Mouse (Mus musculus) heart, postnatal 0 days (tissue): ENCODE data around the gene Adipoq. TPM values are rescaled to one million over a fixed set of nuclear protein-coding genes. Genes with fewer than 3 reads are reported as not detected.

Source experiments
- ATAC-seq: fragments of 200-750 bp; cut with Nextera tagmentation; 2 replicates; pipeline ENCODE4 v1.8.0; 2017; ENCODE audit warnings: low read depth, moderate number of reproducible peaks, moderate library complexity; ENCODE audit not compliant: insufficient read depth
- DNase-seq: peaks from one replicate; pipeline ENCODE4 v3.0.0-alpha.2; 2016; ENCODE audit warnings: low spot score
- H3K27ac ChIP-seq: fragments of 300-500 bp; sonication (generic); 2 replicates; pipeline ENCODE4 v1.5.1; 2014; ENCODE audit warnings: low read depth, mild to moderate bottlenecking
- H3K27me3 ChIP-seq: fragments of 300-500 bp; sonication (generic); 2 replicates; pipeline ENCODE4 v1.6.1; 2014; ENCODE audit warnings: low read length, mixed read lengths; ENCODE audit not compliant: control insufficient read depth, insufficient read depth
- H3K36me3 ChIP-seq: fragments of 300-500 bp; sonication (generic); replicated peaks from 2 replicates; pipeline ENCODE4 v1.6.1; 2014; ENCODE audit warnings: low read length, mixed read lengths; ENCODE audit not compliant: control insufficient read depth, insufficient read depth
- H3K4me1 ChIP-seq: fragments of 300-500 bp; sonication (generic); 2 replicates; pipeline ENCODE4 v1.6.1; 2014; ENCODE audit warnings: antibody characterized with exemption; ENCODE audit not compliant: control insufficient read depth, insufficient read depth
- H3K4me2 ChIP-seq: fragments of 300-500 bp; sonication (generic); 2 replicates; pipeline ENCODE4 v1.6.1; 2014; ENCODE audit warnings: low read depth, mild to moderate bottlenecking, low read length, moderate library complexity
- H3K4me3 ChIP-seq: fragments of 300-500 bp; sonication (generic); 2 replicates; pipeline ENCODE4 v1.5.1; 2014; ENCODE audit warnings: low read depth, low read length
- H3K9ac ChIP-seq: fragments of 300-500 bp; sonication (generic); replicated peaks from 2 replicates; pipeline ENCODE4 v1.6.1; 2014; ENCODE audit warnings: low read depth, low read length, mixed read lengths
- H3K9me3 ChIP-seq: fragments of 300-500 bp; sonication (generic); replicated peaks from 2 replicates; pipeline ENCODE4 v1.6.1; 2016; ENCODE audit warnings: low read length; ENCODE audit not compliant: control insufficient read depth
- CTCF ChIP-seq: IDR thresholded peaks from 2 replicates; pipeline ENCODE4 v1.5.1; 2016; ENCODE audit warnings: antibody characterized with exemption, control low read depth, low read depth
- EP300 ChIP-seq: IDR thresholded peaks from 2 replicates; pipeline ENCODE4 v1.6.1; 2016; ENCODE audit warnings: antibody characterized with exemption, low read depth
- WGBS: fragments of 180-500 bp; shearing (Covaris S2); extraction: QIAGEN DNeasy Blood & Tissue Kit; methylation state at CpG from one replicate; pipeline ENCODE4 v1.1.7; 2014; 5-methylcytosine and 5-hydroxymethylcytosine counted together
- polyA plus RNA-seq: library from polyadenylated mRNA; unstranded; fragments of >200 nt; fragmentation: Nextera tagmentation; extraction: Ambion mirVana; gene quantifications from 2 replicates; pipeline ENCODE4 v1.2.1, GENCODE M21; 2015
- total RNA-seq: library from RNA; depleted of rRNA; stranded (reverse); fragments of >200 nt; gene quantifications from 2 replicates; pipeline ENCODE4 v1.2.3, GENCODE M21; 2014; ENCODE audit warnings: low replicate concordance

The Adipoq gene
- total and polyA plus RNA-seq, 2 experiments from 2014 or later, result 0.20 TPM; not detected in 1

GRCm38 (mm10) chr16:23186418-23186817 is 40.1 kb downstream of the Adipoq start:
- no peak overlapping the region for H3K4me2 ChIP-seq
- no peak overlapping the region for H3K9ac ChIP-seq
- whole genome bisulfite sequencing, result 52% methylated on average over 4 of the region's 4 CpGs
- TF ChIP-seq CTCF (no peak), EP300 (no peak)
- ATAC-seq (no peak), DNase-seq (no peak)
- peaks cover 4% of the 10 kb centered on the region; the same call in 1 of the 2 replicates for H3K9me3 ChIP-seq
- H3K27ac ChIP-seq, result no peak overlapping the region
- 0 out of 2 replicates have a peak, but pooled peaks cover 2% of the 10 kb centered on the region for H3K27me3 ChIP-seq
- H3K4me1 ChIP-seq, result no peaks in the 10 kb centered on the region
- H3K36me3 ChIP-seq, result no peaks in the 10 kb centered on the region
- H3K4me3 ChIP-seq, result no peak overlapping the region

GRCm38 (mm10) chr16:23187983-23188382 is 41.6 kb downstream of the Adipoq start:
- Histone ChIP-seq H3K4me2 (no peak overlapping the region), H3K27me3 (0 out of 2 replicates have a peak, but pooled peaks cover 2% of the 10 kb centered on the region), H3K4me3 (no peak overlapping the region), H3K9me3 (peaks cover 4% of the 10 kb centered on the region; the same call in 1 of the 2 replicates), H3K4me1 (no peaks in the 10 kb centered on the region), H3K36me3 (no peaks in the 10 kb centered on the region), H3K9ac (no peak overlapping the region), H3K27ac (no peak overlapping the region)
- 69% methylated on average over 7 of the region's 7 CpGs for WGBS
- DNase-seq, result no peak
- ATAC-seq, result no peak
- no peak for TF ChIP-seq CTCF

GRCm38 (mm10) chr16:23189612-23190011 is 43.3 kb downstream of the Adipoq start:
- no peak overlapping the region for H3K4me2 ChIP-seq

GRCm38 (mm10) chr16:23191560-23192242 is 45.4 kb downstream of the Adipoq start:
- no peak overlapping the region for H3K4me3 ChIP-seq
- ATAC-seq (no peak), DNase-seq (no peak)
- H3K36me3 ChIP-seq, result no peaks in the 10 kb centered on the region
- TF ChIP-seq EP300, result no peak
- no peak for TF ChIP-seq CTCF
- no peak overlapping the region for H3K27ac ChIP-seq
- H3K4me1 ChIP-seq, result no peaks in the 10 kb centered on the region
- no peaks in the 10 kb centered on the region for H3K27me3 ChIP-seq
- H3K9me3 ChIP-seq, result peaks cover 4% of the 10 kb centered on the region; the same call in 1 of the 2 replicates
- WGBS, result 67% methylated on average over 9 of the region's 9 CpGs
- H3K9ac ChIP-seq, result no peak overlapping the region
- no peak overlapping the region for H3K4me2 ChIP-seq

More at GRCm38 (mm10) chr16:23189612-23190011, 43.3 kb downstream of the Adipoq start:
- Histone ChIP-seq H3K27me3 (no peaks in the 10 kb centered on the region), H3K4me3 (no peak overlapping the region), H3K36me3 (no peaks in the 10 kb centered on the region), H3K9me3 (peaks cover 4% of the 10 kb centered on the region; the same call in 1 of the 2 replicates), H3K4me1 (no peaks in the 10 kb centered on the region), H3K27ac (no peak overlapping the region), H3K9ac (no peak overlapping the region)
- no peak for ATAC-seq
- WGBS, result 78% methylated on average over 1 of the region's 1 CpGs
- DNase-seq, result no peak
- no peak for TF ChIP-seq CTCF
- TF ChIP-seq EP300, result no peak

- Histone ChIP-seq H3K36me3 (no peaks in the 10 kb centered on the region), H3K27me3 (no peaks in the 10 kb centered on the region), H3K4me1 (no peaks in the 10 kb centered on the region), H3K9me3 (no peaks in the 10 kb centered on the region), H3K27ac (no peak overlapping the region), H3K4me2 (no peak overlapping the region), H3K4me3 (no peak overlapping the region), H3K9ac (no peak overlapping the region)
- no peak for DNase-seq
- no peak for ATAC-seq
- TF ChIP-seq CTCF (no peak), EP300 (no peak)
- WGBS, result 70% methylated on average over 7 of the region's 7 CpGs
Observed at GRCm38 (mm10) chr16:23195618-23196017, 49.3 kb downstream of the Adipoq start.

GRCm38 (mm10) chr16:23196296-23196695 is 50.0 kb downstream of the Adipoq start:
- H3K9me3 ChIP-seq, result no peaks in the 10 kb centered on the region
- no peak overlapping the region for H3K4me2 ChIP-seq
- H3K9ac ChIP-seq, result no peak overlapping the region
- no peak overlapping the region for H3K27ac ChIP-seq
- no peaks in the 10 kb centered on the region for H3K36me3 ChIP-seq
- H3K4me3 ChIP-seq, result no peak overlapping the region
- no peaks in the 10 kb centered on the region for H3K4me1 ChIP-seq
- TF ChIP-seq EP300 (no peak), CTCF (no peak)
- ATAC-seq, result no peak
- DNase-seq, result no peak
- H3K27me3 ChIP-seq, result no peaks in the 10 kb centered on the region
